ENCODE assay signal across 23 mouse cellular contexts in the genomic region with DNA sequence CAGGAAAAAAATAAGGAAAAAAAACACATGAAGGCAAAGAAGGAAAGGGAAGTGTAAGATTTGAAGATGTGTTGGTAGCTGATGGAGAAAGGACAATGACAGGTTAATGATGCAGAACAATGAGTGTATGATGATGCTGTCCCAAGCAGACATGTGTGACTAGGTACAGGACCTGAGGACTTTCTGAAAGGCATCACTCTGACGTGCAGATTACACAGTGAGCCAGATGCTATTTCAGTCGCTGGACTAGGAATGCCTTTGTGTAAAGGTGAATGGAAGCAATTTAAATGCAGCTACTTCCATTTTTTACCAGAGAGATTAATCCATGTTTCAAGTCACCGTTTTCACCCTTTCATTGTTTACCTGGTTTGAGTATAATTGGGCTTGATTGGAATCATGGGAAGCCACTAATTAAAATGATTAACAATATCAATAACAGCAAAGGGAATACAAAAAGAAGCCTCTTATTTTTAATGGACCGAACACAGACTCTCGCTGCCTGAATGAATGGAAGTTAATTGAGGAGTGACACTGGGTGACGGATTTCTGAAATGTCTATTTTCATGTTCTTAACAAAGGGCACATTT.
DNase-seq lines count a peak whose midpoint lies in the region; ATAC-seq lines count a peak whose summit lies in the region.
"Had no signal": no experiment of that assay in that cellular context is flagged by ENCODE, and none has a peak within 500 bp of the region (broad histone marks: within the 10 kb centered on the region; RNA-seq: fewer than 3 reads in every experiment).

No protein-coding gene starts in this region.

- ATAC-seq in forebrain, embryonic 11.5 days (replicated peaks; ENCODE audit: low FRiP score): peak; percentile 67; the same call in 1 of the 2 replicates
- peak; percentile 58; the same call in 1 of the 2 replicates for ATAC-seq in neural tube, embryonic 11.5 days (ENCODE audit: insufficient read depth, low FRiP score, low TSS enrichment)
- ATAC-seq in midbrain, embryonic 15.5 days (replicated peaks): peak; percentile 76
- no peak for ATAC-seq in kidney, embryonic 14.5 days (ENCODE audit: low FRiP score, low TSS enrichment)
- ATAC-seq: CD4-positive, CD25-positive, alpha-beta regulatory T cell, adult 4 months had no signal

- DNase-seq in forebrain, embryonic 11.5 days (ENCODE audit: low spot score): no peak
- DNase-seq in forebrain, embryonic 10.5 days (ENCODE audit: extremely low spot score, low spot score): no peak
- no peak for DNase-seq in neural tube, embryonic 11.5 days (ENCODE audit: low spot score)
- DNase-seq in neural tube, embryonic 10.5 days (ENCODE audit: extremely low spot score, low spot score): no peak
- no peak for DNase-seq in layer of hippocampus, postnatal 36 days
- DNase-seq: adrenal gland, postnatal 25 days; cerebellum, adult 11-12 months; cerebellum, postnatal 10 days; gastrocnemius, postnatal 14 days; heart, adult 11 months; heart, postnatal 10 days; kidney, adult 11 months; layer of hippocampus, adult 9-11 months; liver, embryonic 13.5 days; lung, adult 2 months; lung, postnatal 14 days had no signal

- no peak overlapping the region for H3K9ac ChIP-seq in forebrain, embryonic 11.5 days (ENCODE audit: low read length)
- H3K9ac ChIP-seq in neural tube, embryonic 11.5 days (ENCODE audit: low read length): no peak overlapping the region
- H3K9ac ChIP-seq in midbrain, embryonic 15.5 days: no peak overlapping the region
- no peak overlapping the region for H3K9ac ChIP-seq in kidney, embryonic 14.5 days (ENCODE audit: low read depth, low read length)
- H3K9ac ChIP-seq: liver, embryonic 13.5 days; neural tube, embryonic 12.5 days had no signal

- WGBS in forebrain, embryonic 11.5 days: 18% methylated on average over 6 of the region's 6 CpGs
- 23% methylated on average over 6 of the region's 6 CpGs for WGBS in forebrain, embryonic 10.5 days
- 55% methylated on average over 6 of the region's 6 CpGs for WGBS in neural tube, embryonic 11.5 days
- 18% methylated on average over 6 of the region's 6 CpGs for WGBS in midbrain, embryonic 15.5 days
- WGBS in kidney, embryonic 14.5 days: 76% methylated on average over 6 of the region's 6 CpGs

- H3K4me2 ChIP-seq in forebrain, embryonic 11.5 days (ENCODE audit: low read depth, low read length, severe bottlenecking): no peak overlapping the region
- H3K4me2 ChIP-seq in neural tube, embryonic 11.5 days (ENCODE audit: low read depth): no peak overlapping the region
- no peak overlapping the region for H3K4me2 ChIP-seq in midbrain, embryonic 15.5 days
- no peak overlapping the region for H3K4me2 ChIP-seq in kidney, embryonic 14.5 days (replicated peaks; ENCODE audit: low read depth, low read length)
- H3K4me2 ChIP-seq: heart, embryonic 11.5 days; liver, embryonic 13.5 days; neural tube, embryonic 12.5 days had no signal

- H3K4me3 ChIP-seq in forebrain, embryonic 11.5 days (ENCODE audit: low read depth, low read length): no peak overlapping the region
- H3K4me3 ChIP-seq in forebrain, embryonic 10.5 days: no peak overlapping the region
- H3K4me3 ChIP-seq in neural tube, embryonic 11.5 days (ENCODE audit: low read depth, low read length): no peak overlapping the region
- H3K4me3 ChIP-seq in midbrain, embryonic 15.5 days: no peak overlapping the region
- H3K4me3 ChIP-seq in kidney, embryonic 14.5 days (ENCODE audit: low read length): no peak overlapping the region
- H3K4me3 ChIP-seq: left cerebral cortex, adult 2 months; liver, embryonic 13.5 days; neural tube, embryonic 12.5 days had no signal

- H3K36me3 ChIP-seq in forebrain, embryonic 11.5 days (ENCODE audit: control insufficient read depth, insufficient read depth, low read length): no peaks in the 10 kb centered on the region
- H3K36me3 ChIP-seq in forebrain, embryonic 10.5 days (replicated peaks): no peaks in the 10 kb centered on the region
- no peaks in the 10 kb centered on the region for H3K36me3 ChIP-seq in neural tube, embryonic 11.5 days (ENCODE audit: control insufficient read depth, insufficient read depth, low read length)
- H3K36me3 ChIP-seq in midbrain, embryonic 15.5 days (replicated peaks): no peaks in the 10 kb centered on the region
- no peaks in the 10 kb centered on the region for H3K36me3 ChIP-seq in kidney, embryonic 14.5 days (ENCODE audit: control insufficient read depth, insufficient read depth, low read length)
- H3K36me3 ChIP-seq: liver, embryonic 13.5 days; neural tube, embryonic 12.5 days had no signal

- no peaks in the 10 kb centered on the region for H3K9me3 ChIP-seq in forebrain, embryonic 11.5 days (ENCODE audit: control insufficient read depth, low read length)
- H3K9me3 ChIP-seq in forebrain, embryonic 10.5 days: no peaks in the 10 kb centered on the region
- H3K9me3 ChIP-seq in neural tube, embryonic 11.5 days (ENCODE audit: control insufficient read depth, low read length): no peaks in the 10 kb centered on the region
- no peaks in the 10 kb centered on the region for H3K9me3 ChIP-seq in midbrain, embryonic 15.5 days
- H3K9me3 ChIP-seq in kidney, embryonic 14.5 days (ENCODE audit: control insufficient read depth, low read length): no peaks in the 10 kb centered on the region
- H3K9me3 ChIP-seq: liver, embryonic 13.5 days; neural tube, embryonic 12.5 days had no signal

- H3K27me3 ChIP-seq in forebrain, embryonic 11.5 days (ENCODE audit: control insufficient read depth, insufficient read depth, low read length): no peaks in the 10 kb centered on the region
- peaks cover 13% of the 10 kb centered on the region for H3K27me3 ChIP-seq in forebrain, embryonic 10.5 days (ENCODE audit: poor library complexity, severe bottlenecking)
- no peaks in the 10 kb centered on the region for H3K27me3 ChIP-seq in neural tube, embryonic 11.5 days (ENCODE audit: control insufficient read depth, insufficient read depth, low read length)
- no peaks in the 10 kb centered on the region for H3K27me3 ChIP-seq in midbrain, embryonic 15.5 days (replicated peaks)
- no peaks in the 10 kb centered on the region for H3K27me3 ChIP-seq in kidney, embryonic 14.5 days (ENCODE audit: control insufficient read depth, insufficient read depth, low read length)
- H3K27me3 ChIP-seq: liver, embryonic 13.5 days; neural tube, embryonic 12.5 days had no signal

- H3K4me1 ChIP-seq in forebrain, embryonic 11.5 days (replicated peaks; ENCODE audit: control insufficient read depth, insufficient read depth, low read length): no peaks in the 10 kb centered on the region
- peaks cover 14% of the 10 kb centered on the region for H3K4me1 ChIP-seq in forebrain, embryonic 10.5 days
- no peaks in the 10 kb centered on the region for H3K4me1 ChIP-seq in neural tube, embryonic 11.5 days (ENCODE audit: control insufficient read depth, insufficient read depth, low read length)
- H3K4me1 ChIP-seq in midbrain, embryonic 15.5 days: 0 out of 2 replicates have a peak, but pooled peaks cover 3% of the 10 kb centered on the region
- no peaks in the 10 kb centered on the region for H3K4me1 ChIP-seq in kidney, embryonic 14.5 days (ENCODE audit: control insufficient read depth, insufficient read depth, low read length)
- H3K4me1 ChIP-seq: liver, embryonic 13.5 days; neural tube, embryonic 12.5 days had no signal

- no peak overlapping the region for H3K27ac ChIP-seq in forebrain, embryonic 11.5 days (ENCODE audit: low read depth, low read length)
- no peak overlapping the region for H3K27ac ChIP-seq in forebrain, embryonic 10.5 days
- no peak overlapping the region for H3K27ac ChIP-seq in neural tube, embryonic 11.5 days (ENCODE audit: low read depth, low read length)
- no peak overlapping the region for H3K27ac ChIP-seq in midbrain, embryonic 15.5 days
- H3K27ac ChIP-seq in kidney, embryonic 14.5 days (ENCODE audit: low read depth, low read length): no peak overlapping the region
- H3K27ac ChIP-seq: kidney, postnatal 0 days; left cerebral cortex, adult 2 months; liver, embryonic 13.5 days; neural tube, embryonic 12.5 days had no signal
